Mouse (Mus musculus) neural tube, embryonic 15.5 days (tissue): ENCODE measurements around the gene Cd38. TPM values are rescaled to one million over a fixed set of nuclear protein-coding genes. Genes with fewer than 3 reads are reported as not detected.

Source experiments
- ATAC-seq: fragments of 200-750 bp; cut with Nextera tagmentation; 2 replicates; pipeline ENCODE4 v1.8.0; 2017; ENCODE audit warnings: mild to moderate bottlenecking, moderate TSS enrichment, moderate library complexity; ENCODE audit not compliant: low FRiP score
- H3K27ac ChIP-seq: fragments of 300-500 bp; sonication (generic); replicated peaks from 2 replicates; pipeline ENCODE4 v1.5.1; 2015; ENCODE audit warnings: mild to moderate bottlenecking, inconsistent platforms
- H3K27me3 ChIP-seq: fragments of 300-500 bp; sonication (generic); replicated peaks from 2 replicates; pipeline ENCODE4 v1.6.1; 2015; ENCODE audit warnings: inconsistent platforms
- H3K36me3 ChIP-seq: fragments of 300-500 bp; sonication (generic); 2 replicates; pipeline ENCODE4 v1.6.1; 2015; ENCODE audit warnings: inconsistent platforms
- H3K4me1 ChIP-seq: fragments of 300-500 bp; sonication (generic); 2 replicates; pipeline ENCODE4 v1.6.1; 2015; ENCODE audit warnings: inconsistent platforms
- H3K4me2 ChIP-seq: fragments of 300-500 bp; sonication (generic); 2 replicates; pipeline ENCODE4 v1.6.1; 2015; ENCODE audit warnings: inconsistent platforms, mild to moderate bottlenecking, moderate library complexity
- H3K4me3 ChIP-seq: fragments of 300-500 bp; sonication (generic); replicated peaks from 2 replicates; pipeline ENCODE4 v1.5.1; 2015; ENCODE audit warnings: mild to moderate bottlenecking, inconsistent platforms
- H3K9ac ChIP-seq: fragments of 300-500 bp; sonication (generic); replicated peaks from 2 replicates; pipeline ENCODE4 v1.6.1; 2015; ENCODE audit warnings: mild to moderate bottlenecking, inconsistent platforms
- H3K9me3 ChIP-seq: fragments of 300-500 bp; sonication (generic); replicated peaks from 2 replicates; pipeline ENCODE4 v1.6.1; 2016; ENCODE audit warnings: inconsistent platforms
- WGBS: fragments of 180-500 bp; shearing (Covaris S2); methylation state at CpG from one replicate; pipeline ENCODE4 v1.1.7; 2015; ENCODE audit warnings: mixed read lengths; 5-methylcytosine and 5-hydroxymethylcytosine counted together
- polyA plus RNA-seq: library from polyadenylated mRNA; unstranded; fragments of >200 nt; fragmentation: Nextera tagmentation; extraction: Ambion mirVana; gene quantifications from 2 replicates; pipeline ENCODE4 v1.2.1, GENCODE M21; 2015

Gene Cd38
- polyA plus RNA-seq: 3.1 and 4.0 TPM in 2 replicates

DNA sequence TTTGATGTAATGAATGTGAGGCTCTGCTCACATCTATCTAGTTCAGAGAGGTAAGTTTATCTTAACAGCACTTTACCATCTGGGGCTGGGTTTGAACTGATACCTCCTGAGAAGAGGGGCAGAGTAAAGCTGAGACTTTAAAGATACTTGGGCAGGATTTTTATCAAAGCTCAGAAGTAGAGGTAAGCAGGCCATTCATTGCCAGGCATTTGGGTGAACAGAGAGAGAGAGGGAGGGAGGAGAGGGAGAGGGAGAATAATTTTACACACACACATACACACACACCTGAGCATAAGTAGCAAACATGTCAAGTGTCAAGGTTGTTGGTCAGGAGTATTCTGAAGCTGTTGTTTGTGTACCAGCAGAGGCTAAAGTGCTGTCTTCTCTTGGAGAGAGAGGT lies at the start of gene Cd38:
Gene Cd38 (plus strand): TSS at position 301 of the 400 bp plus-strand sequence.
- Histone ChIP-seq H3K27ac (no peak within 1 kb of the TSS), H3K4me1 (peaks cover 9% of the 10 kb centered on the region), H3K27me3 (no peaks in the 10 kb centered on the region), H3K9me3 (no peaks in the 10 kb centered on the region), H3K4me3 (peak within 1 kb of the TSS; percentile 34), H3K9ac (0 out of 2 replicates have a peak within 1 kb of the TSS, but pooled peaks have one; percentile 26), H3K4me2 (peak within 1 kb of the TSS; percentile 67), H3K36me3 (no peaks in the 10 kb centered on the region)
- no peak for ATAC-seq

DNA sequence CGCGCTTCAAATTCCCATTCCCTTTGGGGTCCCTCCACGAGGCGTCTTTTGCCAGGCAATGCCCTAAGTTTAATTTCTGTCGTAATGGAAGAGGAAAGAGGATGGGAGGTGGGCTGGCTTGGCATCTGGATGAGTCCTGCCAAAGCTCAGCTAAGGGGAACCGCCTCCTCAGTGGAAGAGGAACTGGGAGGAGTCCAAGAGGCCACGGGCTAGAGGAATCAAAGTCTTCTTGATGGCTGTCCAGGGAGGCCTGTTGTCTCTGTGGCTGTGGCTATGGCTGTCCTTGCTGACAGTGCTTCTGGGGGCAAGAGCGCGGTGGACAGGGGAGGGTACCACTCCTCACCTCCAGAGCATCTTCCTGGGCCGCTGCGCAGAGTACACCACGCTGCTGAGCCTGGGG lies 49.7 kb upstream of the Cd38 start, which contains the start of gene Bst1:
Gene Bst1 (plus strand): TSS at position 191 of the 400 bp plus-strand sequence.
- H3K27me3 ChIP-seq: no peaks in the 10 kb centered on the region
- H3K9ac ChIP-seq: no peak within 1 kb of the TSS
- H3K36me3 ChIP-seq: no peaks in the 10 kb centered on the region
- 57% methylated on average over 12 of the region's 12 CpGs for WGBS
- H3K9me3 ChIP-seq: no peaks in the 10 kb centered on the region
- ATAC-seq: no peak
- H3K27ac ChIP-seq: no peak within 1 kb of the TSS
- H3K4me3 ChIP-seq: no peak within 1 kb of the TSS
- no peak within 1 kb of the TSS for H3K4me2 ChIP-seq
- no peaks in the 10 kb centered on the region for H3K4me1 ChIP-seq

DNA sequence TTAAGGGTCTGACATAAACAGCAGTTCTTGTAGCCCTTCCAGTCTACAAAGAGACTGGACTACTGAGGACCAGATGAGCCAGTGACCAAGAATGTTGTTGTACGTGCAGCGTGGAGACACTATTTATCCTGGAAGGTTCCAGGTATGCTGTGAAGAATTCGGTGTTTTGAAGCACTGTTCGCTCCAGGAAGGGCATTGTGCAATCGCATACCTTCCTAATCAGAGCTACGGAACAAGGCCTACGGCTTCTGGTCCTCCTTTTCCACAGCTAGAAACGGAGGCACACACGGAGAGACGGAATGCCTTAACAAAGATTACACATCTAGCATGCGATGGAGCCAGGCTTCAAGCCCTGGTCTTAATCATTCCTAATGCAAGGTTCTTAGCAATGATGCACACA lies 47.6 kb upstream of the Cd38 start:
- 94% methylated on average over 11 of the region's 11 CpGs for WGBS
- Histone ChIP-seq H3K4me3 (no peak overlapping the region), H3K9ac (no peak overlapping the region), H3K9me3 (no peaks in the 10 kb centered on the region), H3K4me1 (no peaks in the 10 kb centered on the region), H3K4me2 (no peak overlapping the region), H3K27ac (no peak overlapping the region), H3K36me3 (no peaks in the 10 kb centered on the region), H3K27me3 (no peaks in the 10 kb centered on the region)
- ATAC-seq: no peak

DNA sequence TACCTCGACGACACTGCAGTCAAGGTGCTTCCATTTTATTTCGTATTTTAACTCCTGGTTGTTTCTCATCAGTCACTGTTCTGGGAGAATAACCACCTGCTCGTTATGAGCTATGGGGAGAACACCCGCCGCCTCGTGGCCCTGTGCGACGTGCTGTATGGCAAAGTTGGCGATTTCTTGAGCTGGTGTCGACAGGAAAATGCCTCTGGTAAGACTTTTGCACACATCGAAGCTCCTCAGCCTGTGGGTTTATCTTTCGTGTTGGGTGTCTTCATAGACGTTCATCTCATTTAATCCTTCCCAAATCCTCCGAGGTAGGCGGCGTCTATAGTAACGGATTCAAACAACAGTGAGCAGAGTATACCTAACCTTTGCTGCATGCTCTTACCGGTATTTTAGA lies 46.8 kb upstream of the Cd38 start, which contains the start of gene Fbxl5:
Gene Fbxl5 (minus strand): TSS at position 101 of the 400 bp plus-strand sequence.
- H3K4me1 ChIP-seq: no peaks in the 10 kb centered on the region
- H3K27ac ChIP-seq: no peak within 1 kb of the TSS
- H3K9me3 ChIP-seq: no peaks in the 10 kb centered on the region
- H3K4me3 ChIP-seq: no peak within 1 kb of the TSS
- no peaks in the 10 kb centered on the region for H3K27me3 ChIP-seq
- H3K36me3 ChIP-seq: no peaks in the 10 kb centered on the region
- ATAC-seq: no peak
- WGBS: 89% methylated on average over 19 of the region's 19 CpGs
- no peak within 1 kb of the TSS for H3K4me2 ChIP-seq
- no peak within 1 kb of the TSS for H3K9ac ChIP-seq

DNA sequence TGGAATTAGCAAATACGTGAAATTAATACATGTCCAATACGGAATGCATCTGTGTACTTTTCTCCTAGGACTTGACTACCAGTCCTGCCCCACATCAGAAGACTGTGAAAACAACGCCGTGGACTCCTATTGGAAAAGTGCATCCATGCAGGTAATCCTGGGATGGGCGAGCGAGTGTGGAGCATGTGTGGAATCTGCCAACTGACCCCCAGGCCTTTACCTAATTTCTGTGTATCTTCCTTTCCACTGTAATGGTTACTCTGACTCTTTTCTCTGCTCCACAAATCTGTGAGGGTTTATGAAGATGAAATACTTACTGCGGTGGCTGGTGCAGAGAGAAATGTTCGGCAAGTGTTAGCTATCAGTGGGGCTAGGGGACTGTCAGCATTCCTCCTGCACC lies 46.2 kb upstream of the Cd38 start:
- Histone ChIP-seq H3K4me1 (no peaks in the 10 kb centered on the region), H3K4me2 (no peak overlapping the region), H3K4me3 (no peak overlapping the region), H3K36me3 (no peaks in the 10 kb centered on the region), H3K27me3 (no peaks in the 10 kb centered on the region), H3K27ac (no peak overlapping the region), H3K9me3 (no peaks in the 10 kb centered on the region), H3K9ac (no peak overlapping the region)
- ATAC-seq: no peak
- 87% methylated on average over 8 of the region's 8 CpGs for WGBS

DNA sequence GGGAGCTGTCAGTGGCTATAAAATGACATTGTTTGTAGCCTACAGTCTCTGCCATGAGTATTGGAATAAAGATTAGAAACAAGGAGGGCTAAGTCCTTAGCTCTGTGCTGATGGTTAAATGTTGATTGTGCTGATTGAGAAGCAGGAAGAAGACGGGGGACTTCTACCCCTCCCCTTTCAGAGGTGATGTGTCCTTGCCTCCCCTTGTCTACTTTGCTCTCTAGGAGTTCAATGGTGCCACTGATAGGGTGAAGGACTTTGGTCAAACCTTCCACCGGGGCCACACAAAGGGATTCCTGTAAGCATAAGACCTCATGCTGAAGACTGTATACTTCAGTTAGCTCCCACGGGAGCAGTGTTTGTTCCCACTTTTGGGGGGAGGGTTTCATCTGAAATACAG lies 45.5 kb upstream of the Cd38 start:
- H3K4me1 ChIP-seq: no peaks in the 10 kb centered on the region
- H3K9ac ChIP-seq: no peak overlapping the region
- H3K4me3 ChIP-seq: no peak overlapping the region
- ATAC-seq: no peak
- no peak overlapping the region for H3K4me2 ChIP-seq
- H3K27me3 ChIP-seq: no peaks in the 10 kb centered on the region
- no peaks in the 10 kb centered on the region for H3K36me3 ChIP-seq
- no peaks in the 10 kb centered on the region for H3K9me3 ChIP-seq
- no peak overlapping the region for H3K27ac ChIP-seq
- WGBS: 84% methylated on average over 3 of the region's 3 CpGs

DNA sequence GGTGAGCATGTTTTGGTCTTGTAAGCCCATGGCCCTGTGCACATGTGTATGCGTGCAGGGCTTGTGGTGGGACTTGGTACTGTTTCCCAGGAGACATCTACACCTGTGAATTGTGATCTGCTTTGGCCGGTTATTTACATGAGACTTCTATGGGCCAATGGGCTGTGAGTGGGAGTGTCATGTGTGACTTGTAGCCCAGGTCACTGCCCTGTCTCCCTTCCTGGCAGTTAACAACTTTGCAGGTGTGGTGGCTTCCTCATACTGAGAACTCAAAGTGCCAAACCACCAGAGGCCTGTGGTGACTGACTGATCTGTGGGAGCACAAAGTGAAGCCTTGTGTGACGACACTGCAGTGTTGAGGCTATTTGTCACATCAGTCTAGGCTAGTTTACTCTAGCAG lies 43.8 kb upstream of the Cd38 start:
- no peak overlapping the region for H3K9ac ChIP-seq
- H3K9me3 ChIP-seq: no peaks in the 10 kb centered on the region
- no peaks in the 10 kb centered on the region for H3K4me1 ChIP-seq
- H3K27ac ChIP-seq: no peak overlapping the region
- H3K4me2 ChIP-seq: no peak overlapping the region
- H3K27me3 ChIP-seq: no peaks in the 10 kb centered on the region
- no peak overlapping the region for H3K4me3 ChIP-seq
- no peaks in the 10 kb centered on the region for H3K36me3 ChIP-seq
- WGBS: 94% methylated on average over 3 of the region's 3 CpGs
- no peak for ATAC-seq

DNA sequence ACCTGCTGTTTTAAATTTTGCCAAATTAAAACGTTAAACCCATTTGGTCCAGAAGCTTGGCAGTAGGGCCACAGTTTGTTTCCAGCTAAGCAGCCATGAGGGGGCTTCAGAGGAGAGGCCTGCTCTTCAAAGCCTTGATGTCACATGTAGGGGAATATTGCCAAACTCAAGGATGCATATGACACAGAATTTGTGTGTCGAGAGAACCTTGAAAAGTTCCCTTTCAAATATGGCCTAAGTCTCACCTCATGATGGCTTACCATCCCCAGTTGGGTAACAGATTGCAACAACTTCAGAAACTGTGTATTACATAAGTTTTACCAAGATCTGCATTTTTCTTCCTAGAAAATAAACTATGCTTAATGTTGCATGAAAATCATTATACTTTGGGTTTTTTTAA lies 41.5 kb upstream of the Cd38 start:
- WGBS: 89% methylated on average over 2 of the region's 2 CpGs
- Histone ChIP-seq H3K9me3 (no peaks in the 10 kb centered on the region), H3K27me3 (no peaks in the 10 kb centered on the region), H3K4me2 (no peak overlapping the region), H3K4me1 (no peaks in the 10 kb centered on the region), H3K9ac (no peak overlapping the region), H3K27ac (no peak overlapping the region), H3K4me3 (no peak overlapping the region), H3K36me3 (no peaks in the 10 kb centered on the region)
- ATAC-seq: no peak

DNA sequence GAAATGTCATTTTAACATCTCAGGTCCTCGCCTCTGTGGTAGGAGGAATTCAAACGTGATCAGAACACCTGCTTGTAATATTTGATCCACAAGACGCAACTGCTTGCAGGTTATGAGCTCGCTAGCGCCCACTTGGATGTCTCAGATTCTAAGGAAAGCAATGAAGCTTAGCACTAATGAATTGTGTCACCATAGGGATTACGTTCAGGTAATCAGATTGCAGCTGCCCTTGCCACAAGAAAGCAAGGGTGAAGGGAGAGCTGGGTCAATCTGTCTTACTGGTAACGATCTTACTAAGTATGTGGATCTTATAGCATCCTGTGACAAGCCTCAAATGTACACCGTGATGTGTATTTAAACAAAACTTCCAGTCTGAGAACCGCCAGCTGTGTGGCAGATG lies 41.0 kb upstream of the Cd38 start:
- no peak overlapping the region for H3K4me2 ChIP-seq
- WGBS: 80% methylated on average over 9 of the region's 9 CpGs
- H3K27me3 ChIP-seq: no peaks in the 10 kb centered on the region
- no peaks in the 10 kb centered on the region for H3K9me3 ChIP-seq
- H3K9ac ChIP-seq: no peak overlapping the region
- no peak overlapping the region for H3K4me3 ChIP-seq
- no peak for ATAC-seq
- no peaks in the 10 kb centered on the region for H3K36me3 ChIP-seq
- H3K27ac ChIP-seq: no peak overlapping the region
- no peaks in the 10 kb centered on the region for H3K4me1 ChIP-seq

DNA sequence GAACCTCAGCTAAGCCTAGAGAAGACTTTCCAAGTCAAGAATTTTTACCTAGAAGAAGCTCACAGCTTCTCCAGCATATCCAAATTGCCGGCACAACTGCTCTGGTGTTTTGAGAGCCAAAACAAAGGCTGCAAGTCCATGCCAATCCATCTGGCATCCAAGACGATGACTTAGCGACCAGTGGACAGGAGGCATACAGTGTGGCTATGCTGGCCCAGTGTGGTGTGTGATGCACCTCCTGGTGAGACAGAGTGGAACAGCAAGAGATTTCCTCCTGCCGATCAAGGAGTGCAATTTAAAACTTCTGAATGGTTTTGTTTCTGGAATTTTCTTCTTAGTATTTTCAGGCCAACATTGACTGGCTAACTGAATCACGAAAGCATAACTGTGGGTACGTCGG lies 31.8 kb upstream of the Cd38 start:
- Histone ChIP-seq H3K9ac (no peak overlapping the region), H3K4me2 (no peak overlapping the region), H3K36me3 (no peaks in the 10 kb centered on the region), H3K9me3 (no peaks in the 10 kb centered on the region), H3K27ac (no peak overlapping the region), H3K27me3 (no peaks in the 10 kb centered on the region), H3K4me1 (no peaks in the 10 kb centered on the region), H3K4me3 (no peak overlapping the region)
- 93% methylated on average over 7 of the region's 7 CpGs for WGBS
- ATAC-seq: no peak

DNA sequence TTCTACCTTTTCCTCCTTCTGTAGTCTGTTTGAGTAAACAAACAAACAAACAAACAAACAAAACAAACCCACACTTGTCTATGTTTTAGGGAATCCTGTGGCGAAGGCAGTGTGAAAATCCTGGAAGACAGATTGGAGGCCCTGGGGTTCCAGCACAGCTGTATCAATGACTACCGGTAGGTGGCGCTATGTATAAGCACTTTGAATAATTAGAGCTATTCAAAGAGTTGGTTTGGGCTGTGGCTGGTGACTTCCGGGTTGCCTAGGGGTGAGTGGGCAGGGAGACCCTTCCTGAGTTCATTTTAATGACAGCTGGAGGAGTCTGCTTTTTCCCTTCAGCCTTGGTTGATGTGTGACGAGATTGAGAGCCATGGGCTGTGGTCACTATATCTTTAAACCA lies 31.0 kb upstream of the Cd38 start:
- H3K4me2 ChIP-seq: no peak overlapping the region
- H3K27me3 ChIP-seq: no peaks in the 10 kb centered on the region
- H3K36me3 ChIP-seq: no peaks in the 10 kb centered on the region
- no peak overlapping the region for H3K9ac ChIP-seq
- WGBS: 58% methylated on average over 5 of the region's 5 CpGs
- no peaks in the 10 kb centered on the region for H3K9me3 ChIP-seq
- H3K4me1 ChIP-seq: no peaks in the 10 kb centered on the region
- no peak for ATAC-seq
- no peak overlapping the region for H3K27ac ChIP-seq
- no peak overlapping the region for H3K4me3 ChIP-seq

DNA sequence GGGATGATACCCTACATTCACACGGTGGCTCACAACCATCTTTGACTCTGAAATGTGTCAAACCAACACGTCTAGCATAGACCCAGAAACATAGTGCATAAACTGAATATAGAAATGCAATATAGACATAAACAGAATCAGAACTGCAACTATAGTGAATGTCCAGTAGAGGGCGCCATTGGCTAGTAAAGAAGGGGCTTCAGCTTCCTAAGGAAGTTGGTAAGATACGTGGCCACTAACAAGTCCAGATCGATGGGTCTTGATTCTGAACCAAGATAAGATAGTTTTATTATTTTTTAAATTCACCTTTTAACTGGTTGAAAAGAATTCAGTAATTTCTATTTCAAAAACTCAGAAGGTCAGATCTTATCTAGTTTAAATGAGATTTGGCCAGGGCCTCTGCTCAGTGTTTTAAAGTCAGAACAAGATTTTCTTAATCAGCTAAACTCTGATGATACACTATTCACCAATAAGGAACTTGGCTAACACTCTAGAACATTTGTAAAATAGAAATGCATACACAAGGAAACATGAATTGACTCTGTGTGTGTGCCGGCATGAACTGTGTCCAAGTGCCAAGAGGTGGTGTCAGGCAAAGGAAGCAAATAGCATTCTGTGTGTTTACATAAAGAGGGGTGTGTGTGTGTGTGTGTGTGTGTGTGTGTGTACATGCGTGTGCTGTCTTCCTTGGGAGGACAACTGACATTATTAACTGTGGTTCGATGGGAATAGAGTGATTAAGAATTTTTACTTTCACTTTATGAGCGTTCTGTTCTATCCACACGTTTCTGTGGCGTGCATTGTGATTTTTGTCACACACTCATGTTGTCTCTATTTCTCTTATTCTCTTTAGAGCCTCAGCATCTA lies 27.0 kb upstream of the Cd38 start:
- Histone ChIP-seq H3K27me3 (no peaks in the 10 kb centered on the region), H3K4me2 (no peak overlapping the region), H3K4me1 (no peaks in the 10 kb centered on the region), H3K36me3 (no peaks in the 10 kb centered on the region), H3K9ac (no peak overlapping the region), H3K9me3 (no peaks in the 10 kb centered on the region), H3K4me3 (no peak overlapping the region), H3K27ac (no peak overlapping the region)
- 48% methylated on average over 11 of the region's 11 CpGs for WGBS
- ATAC-seq: 0 out of 2 replicates have a peak, but pooled peaks have one; percentile 41
